Mouse (Mus musculus): Measurements from ENCODE around the gene Tent5a. TPM values are rescaled to one million over a fixed set of nuclear protein-coding genes. Genes with fewer than 3 reads are reported as not detected.
A peak's percentile ranks its signal among the peaks of the same experiment; 100 is the strongest.

Gene Tent5a
- total RNA-seq (2021) = 1 to 10 TPM; 3.3 to 4.1 TPM

GRCm38 (mm10) chr9:85327242-85328211 lies at the start of gene Tent5a:
Tent5a (minus strand) TSS chr9:85327348.
- DNase-seq = peak; percentile 48 to 50

GRCm38 (mm10) chr9:85376643-85377307 lies 49.6 kb upstream of the Tent5a start:
- DNase-seq = no peak

GRCm38 (mm10) chr9:85375152-85375551 lies 48.0 kb upstream of the Tent5a start:
- no peak for DNase-seq

- DNase-seq = no peak
These were observed 44.9 kb upstream of the Tent5a start for GRCm38 (mm10) chr9:85372034-85372433.

GRCm38 (mm10) chr9:85369512-85369911 lies 42.4 kb upstream of the Tent5a start:
- DNase-seq = no peak

GRCm38 (mm10) chr9:85357154-85357860 lies 30.2 kb upstream of the Tent5a start:
- DNase-seq = no peak

GRCm38 (mm10) chr9:85355559-85355958 lies 28.4 kb upstream of the Tent5a start:
- DNase-seq = no peak

GRCm38 (mm10) chr9:85347823-85348523 lies 20.8 kb upstream of the Tent5a start:
- no peak for DNase-seq

GRCm38 (mm10) chr9:85342892-85343785 lies 16.0 kb upstream of the Tent5a start:
- no peak for DNase-seq

GRCm38 (mm10) chr9:85340303-85340702 lies 13.2 kb upstream of the Tent5a start:
- no peak for DNase-seq

- DNase-seq = no peak
These were observed 8.9 kb upstream of the Tent5a start for GRCm38 (mm10) chr9:85336046-85336445.

GRCm38 (mm10) chr9:85331521-85331920 lies 4.4 kb upstream of the Tent5a start:
- DNase-seq = no peak

- peak; percentile 75 to 79 for DNase-seq
These were observed 1.1 kb upstream of the Tent5a start for GRCm38 (mm10) chr9:85328259-85328658.

- DNase-seq = peak in 1 of 2 experiments; percentile 21
These were observed 581 bp downstream of the Tent5a start for GRCm38 (mm10) chr9:85326292-85327241.

GRCm38 (mm10) chr9:85325201-85325868 lies 1.8 kb downstream of the Tent5a start:
- DNase-seq = no peak

- DNase-seq = no peak
These were observed 2.8 kb downstream of the Tent5a start for GRCm38 (mm10) chr9:85324158-85324875.

GRCm38 (mm10) chr9:85320167-85320951 lies 6.8 kb downstream of the Tent5a start:
- no peak for DNase-seq

GRCm38 (mm10) chr9:85316122-85316521 lies 11.0 kb downstream of the Tent5a start:
- DNase-seq = no peak

Data from layer of hippocampus, postnatal 36 days (tissue).